Mouse (Mus musculus) T-helper 2 cell (primary cell): ENCODE data around the gene Prss8.
"Not testable (repeated sequence)": the region's sequence is repeated elsewhere in the genome, so short reads cannot be mapped to it uniquely, and the experiment has no call there.

Source experiments
- in situ Hi-C: fragments of 300-600 bp; cut with MboI, MseI; formaldehyde crosslinking; loops from one replicate; pipeline ENCODE4 v1.15.1; 2025; ENCODE audit warnings: high pct_unique_total_duplicates

The Prss8 gene

GRCm38 (mm10) chr7:127895891-127896290 is 34.0 kb downstream of the Prss8 start:
- in situ Hi-C loops: not testable (repeated sequence)

DNA sequence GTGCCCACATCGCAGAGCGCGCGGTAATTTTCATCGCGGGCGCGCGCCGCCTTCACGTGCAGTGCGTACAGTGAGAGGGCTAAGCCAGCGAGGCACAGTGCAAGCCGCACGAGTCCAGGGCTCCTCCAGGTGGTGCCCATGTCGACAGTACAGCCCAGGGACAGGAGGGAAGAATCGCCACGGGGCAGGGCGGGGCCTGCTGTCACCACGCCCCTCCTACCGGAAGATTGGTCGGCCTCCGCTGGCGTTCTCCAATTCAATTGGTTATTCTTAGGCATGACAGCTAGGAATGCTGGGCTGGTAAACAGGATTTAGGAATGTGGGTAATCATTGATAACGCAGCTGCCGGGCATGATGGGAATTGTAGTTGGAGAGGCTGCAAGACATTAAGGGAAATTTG is 34.5 kb downstream of the Prss8 start, which contains the start of the genes Gm21974 and Vkorc1:
Gene Gm21974, minus strand, starts transcription at position 13 of the 400 bp plus-strand sequence.
Gene Vkorc1, minus strand, starts transcription at position 176 of the 400 bp plus-strand sequence.
- in situ Hi-C loops: no loop called here

GRCm38 (mm10) chr7:127894480-127894879 is 35.4 kb downstream of the Prss8 start:
- in situ Hi-C loops: no loop called here

GRCm38 (mm10) chr7:127890798-127891197 is 39.1 kb downstream of the Prss8 start, which contains the start of gene Prss53:
Gene Prss53, minus strand, starts transcription at chr7:127890970.
- in situ Hi-C loops: no loop called here

GRCm38 (mm10) chr7:127888821-127889220 is 41.1 kb downstream of the Prss8 start:
- in situ Hi-C loops: no loop called here

- in situ Hi-C loops: no loop called here
These were observed 42.1 kb downstream of the Prss8 start for GRCm38 (mm10) chr7:127887781-127888180.

DNA sequence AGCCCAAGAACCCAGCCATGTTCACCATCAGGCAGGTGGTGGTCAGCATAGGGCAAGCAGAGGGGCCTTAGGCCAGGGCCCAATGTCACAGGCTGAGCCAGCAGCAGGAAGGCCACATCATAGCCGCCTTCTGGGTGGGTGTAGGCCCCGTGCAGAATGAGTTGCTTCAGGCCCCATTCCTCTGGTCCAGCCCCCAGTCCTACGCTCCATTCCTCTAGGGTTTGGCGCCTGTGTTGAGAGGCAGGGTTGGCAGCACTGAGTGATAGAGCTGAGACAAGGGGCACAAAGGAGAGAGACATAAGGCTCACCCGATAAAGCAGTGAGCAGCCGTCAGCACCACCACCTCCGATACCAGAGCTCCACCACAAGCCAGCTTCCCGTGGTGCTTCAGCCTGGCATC is 42.7 kb downstream of the Prss8 start:
- in situ Hi-C loops: no loop called here

- in situ Hi-C loops: no loop called here
These were observed 43.4 kb downstream of the Prss8 start for GRCm38 (mm10) chr7:127886551-127886950.

- in situ Hi-C loops: no loop called here
These were observed 44.0 kb downstream of the Prss8 start for GRCm38 (mm10) chr7:127885951-127886350.

GRCm38 (mm10) chr7:127880431-127880830 is 49.5 kb downstream of the Prss8 start:
- in situ Hi-C loops: no loop called here

DNA sequence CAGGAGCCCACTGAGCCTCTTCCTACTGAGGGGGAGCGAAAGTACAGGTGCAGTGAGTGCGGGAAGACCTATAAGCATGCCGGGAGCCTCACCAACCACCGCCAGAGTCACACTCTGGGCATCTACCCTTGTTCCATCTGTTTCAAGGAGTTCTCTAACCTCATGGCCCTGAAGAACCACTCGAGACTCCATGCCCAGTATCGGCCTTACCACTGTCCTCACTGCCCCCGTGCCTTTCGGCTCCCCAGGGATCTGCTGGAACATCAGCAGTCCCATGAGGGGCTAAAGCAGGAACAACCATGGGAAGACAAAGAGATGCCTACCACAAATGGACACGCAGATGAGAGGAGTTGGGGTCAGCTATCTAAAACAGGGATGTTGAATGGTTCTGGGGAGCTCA is 50.6 kb downstream of the Prss8 start:
- in situ Hi-C loops: loop anchor here (5.0 kb wide), 1 partner anchor 33 kb away; the partner anchor contains the start of gene Kat8

DNA sequence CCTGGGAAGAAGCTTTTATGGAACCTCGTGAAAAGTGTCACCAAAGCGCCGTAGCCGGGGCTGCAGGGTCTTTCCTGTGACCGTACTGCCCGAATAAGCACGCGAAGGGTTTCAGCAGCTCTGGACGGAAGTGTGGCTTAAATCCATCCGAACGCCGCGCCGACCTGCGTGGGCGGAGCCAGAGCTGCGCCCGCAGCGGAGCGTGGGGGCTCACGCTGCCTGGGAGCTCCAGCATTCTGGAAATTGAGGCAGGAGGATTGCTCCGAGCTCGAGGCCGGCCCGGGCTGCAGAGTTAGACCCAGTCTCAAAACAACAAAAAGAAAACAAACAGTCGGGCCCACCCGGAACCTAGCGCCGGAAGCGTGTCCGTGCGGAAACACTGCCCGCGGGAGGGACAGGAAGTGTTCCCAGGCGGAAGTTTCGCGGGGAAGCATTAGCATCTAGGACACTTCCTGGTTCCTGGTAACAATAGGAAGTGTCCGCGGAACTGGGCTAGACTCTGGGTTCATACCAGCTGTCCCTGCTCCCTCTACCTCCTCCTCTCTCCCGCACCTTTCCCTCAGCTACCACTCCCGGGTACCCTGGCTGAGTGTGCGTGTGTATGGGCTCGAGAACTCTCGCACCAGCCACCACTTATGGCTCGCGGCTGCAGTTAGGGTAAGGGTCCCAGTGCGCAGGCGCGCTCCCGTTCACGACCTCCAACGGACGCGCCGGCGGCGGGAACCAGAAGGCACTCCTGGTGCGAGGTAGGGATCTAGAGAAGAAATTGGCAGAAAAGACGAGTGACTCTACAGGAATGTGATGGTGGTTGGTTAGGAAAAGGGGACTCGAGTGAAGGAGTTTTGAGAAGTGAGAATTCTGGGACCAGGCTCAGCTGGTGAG is 53.2 kb downstream of the Prss8 start, which contains the start of gene Zfp668:
Gene Zfp668, minus strand, starts transcription at position 362 of the 882 bp plus-strand sequence.
- in situ Hi-C loops: loop anchor here (5.0 kb wide), 1 partner anchor 36 kb away; the partner anchor contains the start of gene Kat8

- in situ Hi-C loops: loop anchor here (5.0 kb wide), 1 partner anchor 36 kb away; the partner anchor contains the start of gene Kat8
These were observed 53.9 kb downstream of the Prss8 start, which contains the start of gene Zfp646 for GRCm38 (mm10) chr7:127876041-127876466. Gene Zfp646, plus strand, starts transcription at chr7:127876221.
